Mouse (Mus musculus): ENCODE data around the gene Il22ra1.

DNA sequence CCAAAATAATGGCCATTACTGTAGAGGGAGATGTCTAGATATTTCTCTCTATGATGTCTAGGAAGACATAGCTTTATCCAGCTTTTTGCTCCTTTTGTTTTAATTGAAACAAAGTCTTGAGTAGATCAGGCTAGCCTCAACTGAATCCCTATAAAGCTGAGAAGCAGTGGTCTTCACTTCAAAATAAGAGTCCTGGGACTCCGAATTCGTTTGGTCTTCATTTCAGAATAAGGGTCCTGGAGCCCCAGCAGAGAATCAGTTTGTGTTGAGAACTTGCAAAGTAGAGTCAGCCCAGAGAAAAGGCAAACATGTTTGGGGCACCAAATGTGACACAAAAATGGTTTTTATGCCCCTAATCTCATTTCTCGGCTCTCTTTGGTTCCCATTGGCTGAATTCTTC, 43.2 kb upstream of the Il22ra1 start:
- TF ChIP-seq CTCF (IDR thresholded peaks at IDR 0.05; ENCODE audit: insufficient read depth, low read length) = no peak
- no peak for TF ChIP-seq POLR2A (IDR thresholded peaks at IDR 0.05; ENCODE audit: borderline replicate concordance, extremely low read depth, low read depth, low read length)

Measured in lung, adult 2 months (tissue).